Mouse (Mus musculus): ENCODE data around the gene Ndufa4l2. TPM values are rescaled to one million over a fixed set of nuclear protein-coding genes. Genes with fewer than 3 reads are reported as not detected.

Ndufa4l2 gene
- total RNA-seq, 2 experiments from 2014 or later: 11.0 to 11.3 TPM

DNA sequence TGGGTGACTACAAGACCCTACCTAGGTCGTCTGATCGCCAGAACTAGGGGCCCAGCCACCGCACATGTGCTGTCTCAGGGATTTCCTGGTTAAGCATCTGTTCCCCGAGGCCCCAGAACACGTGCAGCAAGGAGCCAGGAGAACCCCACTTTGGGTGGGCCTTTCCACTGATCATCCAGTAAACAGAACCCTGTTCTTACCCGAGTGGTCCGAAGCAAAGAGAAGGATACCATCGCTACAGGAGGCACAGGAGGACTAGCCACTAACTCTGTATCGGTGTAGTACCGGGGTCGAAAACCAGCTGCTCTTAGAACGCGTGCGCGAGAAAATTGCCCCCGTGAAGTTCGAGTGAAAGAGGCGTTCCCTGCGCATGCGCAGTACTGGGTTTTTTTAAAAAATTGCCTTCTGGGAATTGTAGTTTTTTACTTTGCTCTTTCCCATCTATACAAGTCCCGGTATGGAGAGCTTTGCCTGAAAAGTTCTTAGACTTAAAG, 7.4 kb downstream of the Ndufa4l2 start, which contains the start of gene Shmt2:
TSS of gene Shmt2 (minus strand) at position 357 of the 494 bp plus-strand sequence.
- intact Hi-C loops (cut with DNase I): no loop called here

DNA sequence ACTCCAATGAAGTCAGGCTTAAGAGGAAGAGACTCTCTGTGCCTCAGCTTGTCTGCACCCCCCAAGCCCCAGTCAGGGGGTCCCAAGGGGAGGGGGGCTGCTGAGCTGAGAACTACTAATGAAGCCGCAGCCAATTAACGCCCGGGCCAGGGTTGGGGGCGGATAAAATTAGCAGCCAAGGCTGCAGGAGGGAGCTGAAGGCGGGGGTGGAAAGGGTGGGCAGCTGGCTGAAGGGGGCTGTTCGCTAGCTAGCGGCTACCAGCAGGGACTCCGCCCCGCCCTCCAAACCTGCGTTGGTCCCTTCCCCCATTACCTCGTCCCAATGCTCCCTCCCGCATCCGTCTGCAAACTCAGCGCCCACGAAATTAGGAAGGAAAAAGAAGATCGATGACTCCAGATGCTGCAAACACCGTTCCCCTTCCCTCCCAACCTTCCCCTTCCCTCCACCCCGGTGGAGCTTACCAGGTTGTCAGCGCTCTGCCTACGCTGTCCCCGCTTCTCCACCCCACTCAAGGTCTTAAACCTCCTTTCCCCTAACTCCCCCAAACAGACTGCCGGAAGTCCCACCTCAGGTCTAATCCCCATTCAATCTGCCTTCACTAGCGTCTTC, 10.0 kb downstream of the Ndufa4l2 start:
- no peak for DNase-seq
- intact Hi-C loops (cut with DNase I): no loop called here

More for the DNA sequence above, 7.4 kb downstream of the Ndufa4l2 start, which contains the start of gene Shmt2:
- DNase-seq: peak; percentile 68 to 69

DNA sequence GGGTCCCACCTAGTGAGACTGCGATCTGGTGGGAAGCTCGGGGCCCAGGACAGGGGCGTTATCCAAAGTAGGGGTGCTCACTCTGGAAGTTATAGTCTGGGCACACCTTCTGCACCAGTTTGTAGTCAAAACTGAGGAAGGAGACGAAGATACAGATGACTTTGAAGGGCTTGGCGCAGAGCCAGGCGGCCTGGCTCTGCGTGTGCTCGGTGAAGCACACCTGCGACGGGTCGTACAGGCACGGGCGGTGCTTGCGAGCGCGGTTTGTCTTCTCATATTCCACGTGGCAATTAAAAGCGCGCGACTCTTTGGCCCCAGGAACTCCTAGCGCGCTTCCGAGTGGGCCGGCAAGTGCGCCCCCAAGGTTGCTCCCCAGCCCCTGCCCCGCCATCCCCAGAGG, 11.3 kb downstream of the Ndufa4l2 start:
- intact Hi-C loops (cut with DNase I): no loop called here
- no peak for DNase-seq

DNA sequence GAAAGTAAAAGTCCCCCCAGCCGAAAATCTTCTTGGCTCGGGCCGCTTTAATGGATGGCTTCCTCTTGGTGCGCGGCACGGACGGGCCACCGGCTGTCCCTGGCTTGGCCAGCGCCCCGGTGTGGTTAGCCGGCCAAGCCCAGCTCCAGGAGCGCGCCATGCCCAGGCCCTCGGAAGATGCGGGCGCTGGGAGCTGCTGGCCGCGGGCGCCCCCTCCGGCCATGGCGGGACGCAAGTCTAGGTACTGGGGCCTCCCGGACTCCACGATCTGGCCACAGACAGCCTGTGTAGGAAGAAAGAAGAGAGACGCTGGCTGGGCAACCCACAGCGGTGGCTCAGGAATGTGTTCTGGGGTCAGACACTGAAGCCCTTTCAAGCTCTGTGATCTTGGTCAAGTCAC, 11.9 kb downstream of the Ndufa4l2 start:
- peak; percentile 49 to 65 for DNase-seq
- intact Hi-C loops (cut with DNase I): no loop called here

DNA sequence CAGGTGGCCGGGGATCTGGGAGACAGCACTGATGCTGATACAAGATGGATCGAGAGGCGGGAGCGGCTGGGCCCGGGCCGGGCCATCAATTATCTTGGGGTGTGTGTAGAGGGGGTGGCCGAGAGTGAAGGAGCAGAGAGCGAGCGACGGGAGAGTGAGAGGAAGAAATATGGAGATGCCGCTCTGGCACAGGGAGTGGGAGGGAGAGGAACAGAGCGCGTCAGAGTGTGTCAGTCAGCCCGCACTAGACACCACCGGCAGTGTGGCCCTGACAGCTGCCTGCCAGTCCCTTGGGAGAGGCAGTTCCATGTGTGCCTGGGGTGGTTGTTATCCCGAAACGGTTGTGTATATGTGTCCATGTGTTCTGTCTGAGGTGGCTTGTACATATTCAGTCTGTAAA, 12.7 kb downstream of the Ndufa4l2 start:
- DNase-seq: no peak
- intact Hi-C loops (cut with DNase I): no loop called here

DNA sequence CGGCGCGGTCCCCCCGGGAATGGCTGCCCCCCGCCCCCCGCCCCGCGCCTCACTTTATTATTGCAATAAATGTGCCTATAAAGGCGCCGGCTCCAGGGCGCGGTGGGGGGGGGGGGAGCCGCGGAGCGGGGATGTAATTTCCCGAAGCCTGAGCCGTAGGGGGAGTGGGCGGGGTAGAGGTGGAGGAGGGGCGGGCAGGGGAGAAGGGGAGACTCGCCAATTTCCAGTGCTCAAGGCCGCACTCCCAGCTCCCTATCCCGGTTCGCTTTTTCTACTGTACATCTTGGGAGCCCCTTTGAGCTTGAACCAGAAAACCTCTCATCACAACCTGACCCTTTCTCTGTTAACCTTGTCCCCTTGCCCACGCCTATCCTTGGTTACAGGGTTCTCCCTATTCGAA, 16.2 kb downstream of the Ndufa4l2 start:
- intact Hi-C loops (cut with DNase I): no loop called here

DNA sequence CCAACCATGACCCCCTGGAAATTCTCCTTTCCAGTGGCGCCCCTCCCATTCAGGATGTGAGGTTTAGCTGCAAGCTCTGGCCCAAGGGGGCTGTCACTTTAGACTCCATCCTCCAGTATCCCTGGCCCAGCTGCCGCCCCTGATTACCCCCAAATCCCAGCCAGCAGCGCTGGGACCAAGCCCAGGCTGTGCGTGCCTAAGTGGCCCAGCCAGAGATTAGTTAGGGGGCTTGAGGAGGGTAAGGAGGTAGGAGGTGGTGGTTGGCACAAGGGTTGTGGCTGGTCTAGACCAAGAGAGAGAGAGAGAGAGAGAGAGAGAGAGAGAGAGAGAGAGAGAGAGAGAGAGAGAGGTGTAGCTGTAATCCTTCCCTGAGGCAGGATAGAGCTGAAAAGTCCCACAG, 16.8 kb downstream of the Ndufa4l2 start:
- no peak for DNase-seq
- intact Hi-C loops (cut with DNase I): no loop called here

More for the DNA sequence above, 16.2 kb downstream of the Ndufa4l2 start:
- DNase-seq: no peak

DNA sequence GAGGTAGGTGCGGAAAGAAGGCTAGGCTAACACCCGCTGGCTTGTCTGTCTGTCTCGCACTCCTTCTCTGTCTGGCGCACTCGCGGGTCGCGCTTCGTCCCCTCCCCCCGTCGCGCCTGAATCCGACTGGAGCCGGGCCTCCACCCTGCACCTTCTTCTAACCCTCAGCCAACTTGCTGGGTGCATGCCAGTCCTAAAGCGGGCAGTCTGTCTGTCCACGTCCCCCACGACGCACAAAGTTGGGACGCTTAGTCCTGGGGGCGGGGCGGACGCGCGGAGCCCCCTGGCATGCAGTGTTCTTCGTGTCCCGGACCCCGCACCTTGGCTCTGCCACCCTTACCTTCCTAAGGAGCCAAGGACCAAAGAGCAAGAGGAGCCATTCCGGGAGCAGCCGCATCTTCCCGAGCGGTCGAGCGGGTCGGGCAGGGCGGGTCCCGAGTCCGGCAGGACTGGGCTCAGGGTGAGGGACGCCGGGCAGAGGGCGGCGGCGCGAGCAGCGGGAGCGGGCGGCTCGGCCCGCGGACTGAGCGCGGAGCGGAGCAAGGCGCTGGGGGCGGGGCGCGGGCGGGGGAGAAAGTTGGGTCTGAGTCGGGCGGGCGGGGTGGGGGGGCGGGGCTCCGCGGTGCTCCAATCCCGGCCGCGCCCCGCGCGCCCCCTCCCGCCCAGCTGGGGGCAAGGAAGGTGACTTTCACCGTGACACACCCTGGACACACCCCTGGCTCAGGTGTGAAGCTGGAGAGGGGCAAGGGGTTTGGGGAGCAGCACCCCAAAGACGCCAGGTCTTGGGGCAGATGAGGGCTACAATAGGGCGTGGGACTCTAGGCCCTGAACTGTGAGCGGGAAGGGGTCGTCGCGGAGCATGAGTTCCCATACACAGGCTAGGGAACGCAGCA, 19.5 kb downstream of the Ndufa4l2 start, which contains the start of gene Nxph4:
TSS of gene Nxph4 (minus strand) at position 524 of the 893 bp plus-strand sequence.
- intact Hi-C loops (cut with DNase I): no loop called here
- DNase-seq: no peak

DNA sequence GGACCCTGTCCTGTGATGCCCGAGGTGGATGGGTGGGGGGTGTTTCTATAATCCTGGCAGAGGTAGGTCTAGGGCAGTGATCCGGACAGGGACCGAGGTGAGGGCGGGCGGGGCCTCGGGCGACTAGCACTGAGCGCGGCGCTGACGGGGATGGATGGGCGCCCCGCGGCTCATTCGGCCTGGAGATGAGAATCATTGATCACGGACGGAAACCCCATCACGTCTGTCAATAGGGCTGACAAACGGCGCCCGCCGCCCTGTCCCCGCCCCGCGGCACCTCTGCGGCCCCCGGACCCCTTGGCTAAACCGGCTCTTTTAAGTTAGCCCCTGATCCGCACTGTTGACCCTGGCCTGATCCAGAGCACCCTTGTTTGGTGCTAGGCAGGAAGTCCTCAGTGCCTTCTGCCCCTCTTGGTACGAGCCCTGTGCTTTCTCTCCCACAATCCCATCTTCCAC, 20.2 kb downstream of the Ndufa4l2 start:
- no peak for DNase-seq
- intact Hi-C loops (cut with DNase I): no loop called here

DNA sequence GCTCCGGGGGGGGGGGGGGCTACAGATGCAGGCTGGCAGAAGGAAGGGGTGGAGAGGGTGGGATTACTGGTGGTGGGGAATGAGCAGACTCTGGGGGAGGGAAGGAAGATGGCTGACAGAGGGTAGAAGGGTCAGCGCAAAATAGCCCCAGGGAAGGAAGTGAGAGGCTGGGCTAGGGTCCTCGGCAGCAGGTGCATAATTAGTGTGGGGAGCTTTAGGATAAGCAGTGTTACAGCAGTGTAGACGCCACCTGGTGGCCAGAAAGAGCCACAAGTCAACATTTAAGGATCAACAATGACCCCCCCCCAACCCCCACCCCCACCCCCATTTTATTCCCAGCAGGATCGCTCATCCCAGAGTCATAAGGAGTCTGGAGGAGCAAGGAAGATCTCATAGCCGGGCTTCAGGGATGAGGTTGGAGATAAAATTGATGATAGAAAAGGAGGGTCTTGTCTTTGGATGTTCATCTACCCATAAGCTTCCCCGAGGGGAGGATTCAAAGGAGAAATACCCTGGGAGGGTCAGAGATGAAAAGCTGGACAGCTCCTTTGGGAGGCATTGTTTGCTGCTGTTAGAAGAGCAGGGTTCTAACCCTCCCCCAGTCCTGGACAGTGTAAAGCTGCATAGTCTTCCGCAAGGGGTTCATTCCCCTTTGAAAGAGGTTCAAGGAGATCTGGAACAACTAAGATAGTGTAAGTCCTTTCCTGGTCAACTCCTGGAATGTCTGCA, 22.0 kb downstream of the Ndufa4l2 start:
- DNase-seq: no peak
- intact Hi-C loops (cut with DNase I): loop anchor here (1.0 to 2.0 kb wide), 2 partner anchors 23 to 56 kb away; no protein-coding TSS in a partner anchor

DNA sequence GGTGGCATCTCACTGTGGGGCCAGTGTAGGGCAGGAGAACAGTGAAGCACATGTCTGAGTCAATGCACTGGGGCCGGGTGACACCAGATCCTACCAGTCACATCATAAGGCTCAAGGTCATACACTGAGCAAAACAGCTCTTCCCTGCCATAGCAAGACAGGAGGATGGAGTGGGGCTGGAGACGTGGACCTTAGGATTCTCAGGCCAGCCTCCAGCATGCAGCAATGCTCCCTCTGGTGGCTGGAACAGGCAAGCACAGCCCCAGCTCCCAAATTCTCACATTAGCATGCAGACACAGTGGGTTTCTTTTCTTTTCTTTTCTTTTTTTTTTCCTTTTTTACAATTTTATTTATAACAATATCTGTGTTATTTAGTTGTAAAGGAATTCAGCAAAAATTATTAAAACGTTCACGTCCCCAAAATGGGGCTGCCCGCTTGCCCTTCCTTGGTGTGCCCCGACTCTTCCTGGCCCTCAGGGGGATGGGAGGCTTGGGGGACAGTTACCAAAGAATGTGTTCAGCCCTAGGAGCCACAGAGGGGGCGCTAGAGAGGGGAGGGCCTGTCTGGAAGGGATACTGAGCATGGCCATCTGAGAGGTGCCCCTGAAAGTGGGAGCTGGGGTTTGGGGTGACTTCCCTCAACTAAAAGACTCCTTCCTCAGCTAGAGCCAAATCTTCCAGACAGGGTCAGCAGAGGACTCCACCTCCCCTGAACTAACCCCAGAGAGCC, 23.3 kb downstream of the Ndufa4l2 start:
- intact Hi-C loops (cut with DNase I): loop anchor here (2.0 kb wide), 1 partner anchor 57 kb away; no protein-coding TSS in a partner anchor
- peak; percentile 72 to 78 for DNase-seq

DNA sequence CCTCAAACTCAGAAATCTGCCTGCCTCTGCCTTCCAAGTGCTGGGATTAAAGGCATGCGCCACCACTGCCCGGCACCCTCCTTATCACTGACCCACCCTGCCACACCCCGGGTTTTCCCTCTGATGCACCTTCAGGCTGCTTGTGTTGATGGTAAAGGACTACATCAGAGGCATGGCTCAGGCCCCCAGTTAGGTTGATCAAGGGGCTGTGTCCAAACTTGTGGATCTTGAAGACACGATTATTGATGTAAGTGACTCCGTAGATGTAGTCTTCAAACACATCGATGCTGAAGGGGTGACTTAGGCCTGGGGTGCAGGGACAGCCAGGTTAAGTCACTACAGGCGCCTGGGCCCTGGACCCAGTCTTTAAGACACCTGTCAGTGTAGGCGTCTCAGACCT, 26.7 kb downstream of the Ndufa4l2 start:
- intact Hi-C loops (cut with DNase I): no loop called here
- no peak for DNase-seq

DNA sequence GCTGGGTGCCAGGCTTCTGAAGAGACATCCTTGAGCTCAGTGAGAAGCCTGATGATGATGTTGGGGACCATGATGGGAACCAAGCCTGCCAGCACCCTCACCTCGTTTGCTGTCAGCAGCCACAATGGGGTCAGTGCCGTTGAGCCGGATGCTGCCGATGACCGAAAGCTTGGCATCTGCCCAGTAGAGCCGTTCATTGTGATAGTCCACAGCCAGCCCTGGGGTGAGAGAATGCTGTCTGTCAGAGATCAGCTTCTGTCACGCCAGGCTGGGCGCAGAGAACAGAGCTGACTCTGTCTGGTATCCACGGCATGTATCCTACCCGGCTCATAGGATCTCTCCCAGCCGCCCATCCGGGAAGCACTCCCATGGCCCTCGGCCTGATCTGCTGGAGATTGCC, 27.3 kb downstream of the Ndufa4l2 start:
- intact Hi-C loops (cut with DNase I): no loop called here

DNA sequence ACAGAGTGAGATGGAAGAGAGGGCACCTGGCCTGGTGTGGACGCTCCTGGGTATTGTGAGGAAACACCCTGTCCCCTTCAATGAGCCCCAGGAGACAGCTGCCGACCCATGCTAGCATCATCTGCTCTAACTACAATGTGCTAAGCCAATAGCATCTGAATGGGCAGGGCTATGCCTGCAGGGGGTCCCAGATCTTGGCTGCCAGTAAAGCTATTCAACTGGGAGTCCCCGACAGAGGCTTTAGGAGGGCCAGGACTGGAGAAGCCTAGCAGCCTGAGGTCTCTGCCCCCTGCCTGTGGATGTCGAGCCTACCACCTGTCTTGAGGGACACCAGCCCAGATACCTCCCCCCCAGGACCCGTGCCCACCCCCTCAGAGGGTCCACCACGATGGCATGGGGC, 28.0 kb downstream of the Ndufa4l2 start:
- intact Hi-C loops (cut with DNase I): no loop called here
- no peak for DNase-seq

More for the DNA sequence above, 27.3 kb downstream of the Ndufa4l2 start:
- no peak for DNase-seq

DNA sequence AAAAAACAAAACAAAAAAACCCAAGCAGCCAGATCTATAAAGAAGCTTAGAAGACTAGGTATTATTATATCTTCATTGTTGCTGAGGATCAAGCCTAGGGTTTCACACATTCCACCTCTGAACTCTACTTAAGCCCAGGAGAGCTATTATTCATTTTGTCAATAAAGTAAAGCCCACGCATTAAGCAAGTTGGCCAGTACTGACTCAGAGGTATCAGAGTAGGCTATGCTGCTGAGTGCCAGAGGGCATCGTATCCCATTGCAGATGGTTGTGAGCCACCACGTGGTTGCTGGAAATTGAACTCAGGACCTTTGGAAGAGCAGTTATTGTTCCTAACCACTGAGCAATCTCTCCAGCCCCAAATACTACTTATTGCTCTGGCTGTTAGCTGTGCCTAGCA, 29.1 kb downstream of the Ndufa4l2 start:
- intact Hi-C loops (cut with DNase I): no loop called here
- no peak for DNase-seq

DNA sequence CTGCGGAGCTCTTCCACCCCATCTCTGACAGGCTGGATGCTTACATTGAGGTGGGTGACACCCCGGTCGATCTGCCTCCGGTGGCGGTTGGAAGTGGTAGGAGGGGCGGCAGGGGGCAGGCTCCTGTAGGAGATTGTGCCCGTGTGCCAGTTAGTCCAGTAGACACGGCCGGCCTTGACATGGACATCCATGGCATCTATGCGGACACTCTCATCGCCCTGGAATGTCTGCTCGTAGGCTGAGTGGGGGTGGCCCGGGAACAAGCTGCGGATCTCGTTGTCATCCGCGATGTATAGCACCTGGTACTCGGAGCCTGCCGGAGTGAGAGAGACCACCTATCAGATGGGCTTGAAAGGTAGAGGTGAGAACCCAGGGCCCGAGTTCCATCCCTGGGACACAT, 29.6 kb downstream of the Ndufa4l2 start:
- DNase-seq: no peak
- intact Hi-C loops (cut with DNase I): no loop called here

DNA sequence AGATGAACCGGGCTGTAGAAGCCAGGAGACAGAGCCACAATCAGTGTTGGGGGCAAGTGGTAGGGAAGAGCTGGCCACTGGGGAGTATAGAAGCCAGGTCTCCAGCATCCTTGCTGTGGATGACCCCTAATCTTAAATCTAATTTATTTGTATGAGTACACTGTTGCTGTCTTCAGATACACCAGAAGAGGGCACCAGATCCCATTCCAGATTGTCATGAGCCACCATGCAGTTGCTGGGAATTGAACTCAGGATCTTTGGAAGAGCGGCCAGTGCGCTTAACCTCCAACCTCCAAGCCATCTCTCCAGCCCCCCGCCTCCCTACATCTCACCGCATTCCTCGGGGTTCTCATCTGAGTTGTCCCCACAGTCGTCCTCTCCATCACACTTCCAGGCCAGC, 31.7 kb downstream of the Ndufa4l2 start:
- no peak for DNase-seq
- intact Hi-C loops (cut with DNase I): no loop called here

DNA sequence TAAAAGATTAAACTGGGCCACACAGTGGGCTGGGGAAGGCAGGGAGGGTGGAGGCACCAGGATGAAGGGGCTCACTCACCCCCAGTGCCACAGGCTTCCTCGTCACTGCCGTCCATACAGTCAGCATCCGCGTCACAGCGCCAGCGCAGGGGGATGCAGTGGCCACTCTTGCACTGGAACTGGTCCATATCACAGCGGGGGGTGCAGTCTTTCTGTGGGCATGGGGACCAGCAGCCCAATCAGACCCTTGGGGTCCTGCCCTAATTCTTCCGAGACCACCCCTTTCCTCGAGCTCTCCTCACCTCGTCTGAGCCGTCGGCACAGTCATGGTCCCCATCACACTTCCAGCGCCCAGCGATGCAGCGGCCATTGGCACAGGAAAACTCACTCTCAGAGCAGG, 33.5 kb downstream of the Ndufa4l2 start:
- intact Hi-C loops (cut with DNase I): no loop called here

DNA sequence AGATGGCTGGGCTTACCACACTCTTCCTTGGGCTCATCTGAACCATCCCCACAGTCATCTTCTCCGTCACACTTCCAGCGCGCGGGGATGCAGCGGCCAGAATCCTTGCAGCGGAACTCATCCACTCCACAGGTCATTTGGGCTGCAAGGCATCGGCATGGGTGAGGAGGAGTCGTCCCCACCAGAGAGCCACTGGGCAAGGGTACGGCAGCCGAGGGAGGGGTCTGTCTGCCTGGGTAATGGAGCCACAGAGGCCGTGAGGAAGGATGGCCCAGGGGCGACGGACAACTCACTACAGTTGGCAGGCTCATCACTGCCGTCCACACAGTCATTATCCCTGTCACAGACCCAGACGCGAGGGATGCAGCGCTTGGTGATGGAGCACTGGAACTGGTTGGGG, 35.1 kb downstream of the Ndufa4l2 start:
- DNase-seq: no peak
- intact Hi-C loops (cut with DNase I): no loop called here

More for the DNA sequence above, 33.5 kb downstream of the Ndufa4l2 start:
- DNase-seq: no peak

DNA sequence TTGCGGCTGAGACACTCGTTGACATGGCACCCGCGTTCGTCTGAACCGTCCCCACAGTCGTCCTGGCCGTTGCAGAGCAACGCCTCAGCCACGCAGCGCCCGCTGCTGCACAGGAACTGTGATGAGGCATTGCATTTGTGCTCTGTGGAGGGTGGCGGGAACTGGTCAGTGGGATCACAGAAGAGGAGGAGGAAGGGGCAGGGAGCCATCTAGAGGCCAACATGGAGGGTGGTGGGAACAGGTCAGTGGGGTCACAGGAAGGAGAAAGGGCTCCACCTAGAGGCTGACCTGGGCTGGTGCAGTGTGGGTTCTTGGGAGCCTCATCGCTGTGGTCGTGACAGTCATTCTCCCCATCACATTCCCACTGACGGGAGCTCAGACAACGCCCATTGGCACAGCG, 40.9 kb downstream of the Ndufa4l2 start:
- intact Hi-C loops (cut with DNase I): no loop called here

More for the DNA sequence above, 40.9 kb downstream of the Ndufa4l2 start:
- DNase-seq: no peak

Data from gastrocnemius, postnatal 36 days (tissue).